Mouse (Mus musculus) stomach, postnatal 0 days (tissue): ENCODE results near the gene Herc1. TPM values are rescaled to one million over a fixed set of nuclear protein-coding genes. Genes with fewer than 3 reads are reported as not detected.

Experiments
- ATAC-seq: fragments of 200-750 bp; cut with Nextera tagmentation; 2 replicates; pipeline ENCODE4 v1.8.0; 2017; ENCODE audit not compliant: low FRiP score, low TSS enrichment
- DNase-seq: peaks from one replicate; pipeline ENCODE4 v3.0.0-alpha.2; 2016; ENCODE audit warnings: low spot score
- H3K27ac ChIP-seq: fragments of 300-500 bp; sonication (generic); replicated peaks from 2 replicates; pipeline ENCODE4 v1.5.1; 2014; ENCODE audit warnings: mild to moderate bottlenecking, control low read depth
- H3K27me3 ChIP-seq: fragments of 300-500 bp; sonication (generic); 2 replicates; pipeline ENCODE4 v1.6.1; 2014; ENCODE audit warnings: low read length; ENCODE audit not compliant: control insufficient read depth, insufficient read depth
- H3K36me3 ChIP-seq: fragments of 300-500 bp; sonication (generic); 2 replicates; pipeline ENCODE4 v1.6.1; 2014; ENCODE audit warnings: low read length, mixed read lengths; ENCODE audit not compliant: control insufficient read depth, insufficient read depth
- H3K4me1 ChIP-seq: fragments of 300-500 bp; sonication (generic); replicated peaks from 2 replicates; pipeline ENCODE4 v1.6.1; 2014; ENCODE audit warnings: antibody characterized with exemption; ENCODE audit not compliant: control insufficient read depth, insufficient read depth
- H3K4me2 ChIP-seq: fragments of 300-500 bp; sonication (generic); replicated peaks from 2 replicates; pipeline ENCODE4 v1.6.1; 2014; ENCODE audit warnings: low read depth, mild to moderate bottlenecking, control low read depth, moderate library complexity
- H3K4me3 ChIP-seq: fragments of 300-500 bp; sonication (generic); 2 replicates; pipeline ENCODE4 v1.5.1; 2014; ENCODE audit warnings: low read depth, low read length, control low read depth
- H3K9ac ChIP-seq: fragments of 300-500 bp; sonication (generic); 2 replicates; pipeline ENCODE4 v1.6.1; 2014; ENCODE audit warnings: mild to moderate bottlenecking, low read length, control low read depth, mixed read lengths
- H3K9me3 ChIP-seq: fragments of 300-500 bp; sonication (generic); 2 replicates; pipeline ENCODE4 v1.6.1; 2016; ENCODE audit warnings: low read length; ENCODE audit not compliant: control insufficient read depth
- CTCF ChIP-seq: IDR thresholded peaks from 2 replicates; pipeline ENCODE4 v1.5.1; 2016; ENCODE audit warnings: antibody characterized with exemption, low read depth, mild to moderate bottlenecking, moderate library complexity
- EP300 ChIP-seq: optimal IDR thresholded peaks from 2 replicates; pipeline ENCODE3; 2016; ENCODE audit warnings: antibody characterized with exemption
- WGBS: fragments of 180-500 bp; shearing (Covaris S2); extraction: QIAGEN DNeasy Blood & Tissue Kit; methylation state at CpG from one replicate; pipeline ENCODE4 v1.1.7; 2014; 5-methylcytosine and 5-hydroxymethylcytosine counted together
- polyA plus RNA-seq: library from polyadenylated mRNA; unstranded; fragments of >200 nt; fragmentation: Nextera tagmentation; extraction: Ambion mirVana; gene quantifications from 2 replicates; pipeline ENCODE4 v1.2.1, GENCODE M21; 2015

The Herc1 gene
- polyA plus RNA-seq, 1 experiment from 2014 or later: 7.7 TPM

GRCm38 (mm10) chr9:66448253-66448652 lies 98.0 kb downstream of the Herc1 start:
- Histone ChIP-seq H3K4me2 (no peak overlapping the region), H3K4me1 (no peaks in the 10 kb centered on the region), H3K27ac (no peak overlapping the region), H3K9me3 (no peaks in the 10 kb centered on the region), H3K36me3 (peaks cover 12% of the 10 kb centered on the region), H3K4me3 (no peak overlapping the region), H3K27me3 (no peaks in the 10 kb centered on the region), H3K9ac (no peak overlapping the region)
- ATAC-seq (no peak), DNase-seq (peak; percentile 38)
- TF ChIP-seq CTCF (no peak), EP300 (no peak)
- WGBS: 60% methylated on average over 5 of the region's 5 CpGs

DNA sequence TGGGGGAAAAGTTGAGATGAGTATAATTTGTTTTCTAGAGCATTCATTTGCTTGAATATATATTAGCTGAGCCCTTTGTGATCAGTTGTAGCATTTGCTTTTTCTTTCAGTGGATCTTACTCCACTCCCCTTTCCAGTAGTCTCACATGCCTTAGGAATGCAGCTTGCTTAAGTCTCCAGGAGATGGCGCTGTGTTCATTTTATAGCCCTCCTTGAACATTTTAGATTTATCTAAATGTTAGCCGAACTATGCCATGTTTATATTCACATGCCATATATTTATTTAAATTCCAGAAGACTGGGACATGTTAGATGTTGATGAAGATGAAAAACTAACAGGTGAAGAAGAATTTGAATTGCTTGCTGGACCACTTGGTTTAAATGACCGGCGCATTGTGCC lies 114.8 kb downstream of the Herc1 start:
- 51% methylated on average over 4 of the region's 4 CpGs for WGBS
- ATAC-seq (no peak), DNase-seq (no peak)
- Histone ChIP-seq H3K4me2 (no peak overlapping the region), H3K4me1 (no peaks in the 10 kb centered on the region), H3K4me3 (no peak overlapping the region), H3K36me3 (peaks cover 10% of the 10 kb centered on the region), H3K9me3 (no peaks in the 10 kb centered on the region), H3K9ac (no peak overlapping the region), H3K27me3 (no peaks in the 10 kb centered on the region), H3K27ac (no peak overlapping the region)
- TF ChIP-seq EP300 (no peak), CTCF (peak; percentile 82)

- WGBS: 67% methylated on average over 2 of the region's 2 CpGs
- Histone ChIP-seq H3K27me3 (no peaks in the 10 kb centered on the region), H3K9me3 (no peaks in the 10 kb centered on the region), H3K9ac (no peak overlapping the region), H3K27ac (no peak overlapping the region), H3K4me3 (no peak overlapping the region), H3K4me2 (no peak overlapping the region), H3K4me1 (no peaks in the 10 kb centered on the region), H3K36me3 (peaks cover 14% of the 10 kb centered on the region)
- TF ChIP-seq CTCF: no peak
- no peak for TF ChIP-seq EP300
- no peak for ATAC-seq
- DNase-seq: no peak
Observed at GRCm38 (mm10) chr9:66477785-66478184, 127.5 kb downstream of the Herc1 start.

GRCm38 (mm10) chr9:66483429-66483828 lies 133.2 kb downstream of the Herc1 start:
- H3K36me3 ChIP-seq: peaks cover 15% of the 10 kb centered on the region
- H3K9ac ChIP-seq: no peak overlapping the region
- ATAC-seq (no peak), DNase-seq (no peak)
- no peak overlapping the region for H3K4me2 ChIP-seq
- no peaks in the 10 kb centered on the region for H3K27me3 ChIP-seq
- no peak for TF ChIP-seq EP300
- TF ChIP-seq CTCF: no peak
- H3K4me3 ChIP-seq: no peak overlapping the region
- H3K27ac ChIP-seq: no peak overlapping the region
- WGBS: 82% methylated on average over 3 of the region's 3 CpGs
- H3K4me1 ChIP-seq: no peaks in the 10 kb centered on the region
- no peaks in the 10 kb centered on the region for H3K9me3 ChIP-seq

DNA sequence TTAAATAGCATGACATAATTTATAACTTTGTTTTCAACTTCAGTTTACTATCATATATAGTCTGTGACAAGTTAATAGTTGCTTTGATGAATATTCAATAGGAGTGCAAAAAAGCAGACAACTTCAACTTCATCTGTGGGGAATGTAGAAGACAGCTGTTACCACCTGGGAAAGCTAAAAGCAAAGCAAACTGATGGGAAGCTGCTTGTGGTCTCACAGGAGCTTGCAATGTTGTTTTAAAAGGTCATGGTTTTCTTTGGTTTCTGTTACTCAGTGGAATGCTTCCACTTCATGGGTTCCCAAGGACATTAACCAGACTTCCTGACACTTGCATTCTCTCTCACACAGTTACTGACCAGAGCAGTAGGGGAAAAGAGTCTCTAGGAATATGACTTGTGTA lies 138.5 kb downstream of the Herc1 start:
- Histone ChIP-seq H3K9ac (no peak overlapping the region), H3K4me1 (no peaks in the 10 kb centered on the region), H3K36me3 (peaks cover 20% of the 10 kb centered on the region), H3K4me3 (no peak overlapping the region), H3K4me2 (no peak overlapping the region), H3K9me3 (no peaks in the 10 kb centered on the region), H3K27me3 (no peaks in the 10 kb centered on the region), H3K27ac (no peak overlapping the region)
- TF ChIP-seq CTCF (no peak), EP300 (no peak)
- ATAC-seq (no peak), DNase-seq (no peak)

DNA sequence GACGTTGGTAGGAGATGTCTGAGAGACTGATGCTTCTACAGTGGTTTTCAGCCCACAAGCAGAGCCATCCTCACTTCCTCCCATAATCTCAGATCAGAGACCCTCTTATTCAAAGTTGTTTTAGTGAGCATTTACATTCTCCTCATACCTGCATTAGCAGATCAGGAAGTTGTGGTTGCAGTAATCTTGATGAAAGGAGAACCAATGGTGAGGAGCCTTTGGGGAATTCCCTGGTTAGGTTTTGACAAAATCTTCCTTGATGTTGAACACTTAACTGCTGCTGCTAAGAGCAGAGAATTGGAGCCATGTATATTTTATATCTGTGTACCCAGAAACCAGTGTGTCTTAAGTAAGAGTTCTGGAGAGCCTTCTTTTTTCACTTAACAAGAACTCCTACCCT lies 142.1 kb downstream of the Herc1 start:
- H3K4me3 ChIP-seq: no peak overlapping the region
- no peak overlapping the region for H3K27ac ChIP-seq
- H3K9me3 ChIP-seq: no peaks in the 10 kb centered on the region
- 70% methylated on average over 1 of the region's 1 CpGs for WGBS
- no peak for TF ChIP-seq CTCF
- TF ChIP-seq EP300: no peak
- DNase-seq (no peak), ATAC-seq (no peak)
- peaks cover 28% of the 10 kb centered on the region for H3K36me3 ChIP-seq
- H3K9ac ChIP-seq: no peak overlapping the region
- H3K4me2 ChIP-seq: no peak overlapping the region
- H3K4me1 ChIP-seq: no peaks in the 10 kb centered on the region
- H3K27me3 ChIP-seq: no peaks in the 10 kb centered on the region
